Comparison of ENCODE assay signal across 8 mouse cellular contexts in the genomic region with DNA sequence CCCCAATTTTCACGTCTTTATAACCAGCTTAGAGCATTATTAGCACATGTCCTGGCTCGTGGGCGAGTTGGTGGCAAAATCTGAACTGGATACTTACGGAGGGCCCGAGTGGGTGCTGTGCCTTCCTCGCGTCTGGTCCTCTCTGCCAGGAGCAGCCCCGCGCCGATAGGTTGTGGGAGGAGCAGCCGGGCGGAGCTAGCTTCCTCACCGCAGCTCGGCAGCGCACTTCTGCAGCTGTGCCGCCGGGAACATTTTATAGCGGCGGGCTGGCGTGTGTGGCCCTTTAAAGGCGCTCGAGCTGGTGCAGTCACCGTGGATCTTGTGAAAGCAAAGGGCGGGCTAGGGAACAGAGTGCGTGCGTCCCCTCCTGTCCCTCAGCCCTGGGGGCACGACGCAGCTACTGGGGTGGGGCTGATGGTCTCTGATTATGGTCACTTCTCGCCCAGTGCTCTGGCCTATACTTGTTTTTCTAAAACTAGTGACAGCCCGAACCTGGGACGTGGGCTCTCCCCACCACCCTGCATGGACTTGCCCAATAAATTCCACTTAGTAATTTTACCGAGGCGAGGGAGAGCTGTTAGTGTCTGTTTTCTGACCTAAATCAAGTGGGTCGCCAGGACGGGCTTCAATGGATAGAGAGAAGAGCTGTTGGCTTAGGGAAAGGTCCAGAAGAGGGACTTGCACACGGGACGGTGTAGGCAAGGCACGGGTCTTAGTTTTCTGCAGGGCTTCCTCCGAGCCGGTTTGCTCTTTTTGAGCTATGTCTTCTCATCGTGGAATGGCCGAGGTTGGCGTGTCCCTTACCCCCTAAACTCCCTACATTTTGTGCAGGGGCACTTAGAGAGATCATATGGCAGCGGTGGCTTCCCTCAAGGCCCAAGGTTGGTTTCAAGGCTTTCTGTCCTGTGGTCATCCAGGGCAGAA. TPM values are rescaled to one million over a fixed set of nuclear protein-coding genes. Genes with fewer than 3 reads are reported as not detected.
DNase-seq lines count a peak whose midpoint lies in the region; ATAC-seq and TF ChIP-seq lines count a peak whose summit lies in the region.

Gene Cited1, minus strand, starts transcription at position 245 of the 924 bp plus-strand sequence.

- H3K4me1 ChIP-seq in ES-E14 (ENCODE audit: control insufficient read depth in 2 of 2, insufficient read depth in 2 of 2, low read length in 2 of 2, poor library complexity in 1 of 2), result no peaks in the 10 kb centered on the region
- no peaks in the 10 kb centered on the region for H3K4me1 ChIP-seq in forebrain, postnatal 0 days (ENCODE audit: insufficient read depth)
- no peaks in the 10 kb centered on the region for H3K4me1 ChIP-seq in lung, embryonic 15.5 days

- no peaks in the 10 kb centered on the region for H3K9me3 ChIP-seq in ES-E14 (ENCODE audit: control insufficient read depth, insufficient read depth, low read depth, low read length)
- no peaks in the 10 kb centered on the region for H3K9me3 ChIP-seq in forebrain, postnatal 0 days (ENCODE audit: low read length)
- no peaks in the 10 kb centered on the region for H3K9me3 ChIP-seq in lung, embryonic 15.5 days

- TF ChIP-seq CTCF in forebrain, postnatal 0 days (IDR thresholded peaks at IDR 0.05; ENCODE audit: low read depth), result no peak

- 29% methylated on average over 43 of the region's 44 CpGs for WGBS in forebrain, postnatal 0 days
- 6% methylated on average over 42 of the region's 44 CpGs for WGBS in lung, embryonic 15.5 days

- no peaks in the 10 kb centered on the region for H3K27me3 ChIP-seq in forebrain, postnatal 0 days (ENCODE audit: insufficient read depth, low read length)
- H3K27me3 ChIP-seq in lung, embryonic 15.5 days, result peaks cover 67% of the 10 kb centered on the region

- H3K4me3 ChIP-seq in ES-E14 (ENCODE audit: insufficient read depth in 1 of 2, low read depth in 1 of 2, low read length in 2 of 2, poor library complexity in 1 of 2, severe bottlenecking in 1 of 2), result peak within 1 kb of the TSS; percentile 70
- H3K4me3 ChIP-seq in forebrain, postnatal 0 days (ENCODE audit: low read depth, low read length), result peak within 1 kb of the TSS; percentile 46
- H3K4me3 ChIP-seq in lung, embryonic 15.5 days, result peak within 1 kb of the TSS; percentile 52

- peak; percentile 97 for ATAC-seq in forebrain, postnatal 0 days
- peak; percentile 78 to 84 for ATAC-seq in hematopoietic stem cell, adult 5-6 weeks (replicated peaks in 1 of 2; ENCODE audit: insufficient read depth in 1 of 2, low FRiP score in 2 of 2, low TSS enrichment in 1 of 2, low read depth in 1 of 2, poor library complexity in 2 of 2, severe bottlenecking in 2 of 2)
- ATAC-seq in lung, embryonic 15.5 days (ENCODE audit: borderline replicate concordance, extremely low read depth, low FRiP score, low TSS enrichment), result peak; percentile 88

- H3K9ac ChIP-seq in ES-E14 (ENCODE audit: insufficient read depth, low read depth, low read length, poor library complexity, severe bottlenecking), result peak within 1 kb of the TSS; percentile 64
- peak within 1 kb of the TSS; percentile 40 for H3K9ac ChIP-seq in forebrain, postnatal 0 days
- H3K9ac ChIP-seq in lung, embryonic 15.5 days, result peak within 1 kb of the TSS; percentile 24

- H3K36me3 ChIP-seq in ES-E14 (ENCODE audit: control insufficient read depth, insufficient read depth, low read length, poor library complexity, severe bottlenecking), result no peaks in the 10 kb centered on the region
- no peaks in the 10 kb centered on the region for H3K36me3 ChIP-seq in forebrain, postnatal 0 days (ENCODE audit: insufficient read depth)
- no peaks in the 10 kb centered on the region for H3K36me3 ChIP-seq in lung, embryonic 15.5 days

- in situ Hi-C loops in ES-E14 (cut with MboI; ENCODE audit: low sequenced_read_pairs in 2 of 2, unreplicated experiment in 2 of 2), result no loop called here

- DNase-seq in ES-E14 (ENCODE audit: low read depth, low spot score), result no peak
- DNase-seq in cerebellum, adult 11 months, result peak; percentile 29
- DNase-seq in forebrain, postnatal 0 days, result peak; percentile 81
- peak; percentile 54 for DNase-seq in layer of hippocampus, adult 9-11 months
- peak; percentile 73 for DNase-seq in ovary, postnatal 36 days (ENCODE audit: low spot score)
- peak; percentile 72 for DNase-seq in thymus, postnatal 4 days

- no peak within 1 kb of the TSS for H3K27ac ChIP-seq in ES-E14 (ENCODE audit: insufficient read depth, low read depth, low read length, poor library complexity, severe bottlenecking)
- no peak within 1 kb of the TSS for H3K27ac ChIP-seq in forebrain, postnatal 0 days (ENCODE audit: low read depth, low read length)
- no peak within 1 kb of the TSS; the same call in 1 of the 2 replicates for H3K27ac ChIP-seq in lung, embryonic 15.5 days

- peak within 1 kb of the TSS; percentile 89 for H3K4me2 ChIP-seq in forebrain, postnatal 0 days (ENCODE audit: low read depth)
- H3K4me2 ChIP-seq in lung, embryonic 15.5 days, result peak within 1 kb of the TSS; percentile 91

TF ChIP-seq in ES-E14, 5 proteins besides CTCF, POLR2A, EP300 and RAD21:
- no peak for TF ChIP-seq HCFC1 (IDR thresholded peaks at IDR 0.05; ENCODE audit: borderline replicate concordance, insufficient read depth, low read length)
- no peak for TF ChIP-seq MAFK (IDR thresholded peaks at IDR 0.05; ENCODE audit: insufficient read depth, low read depth, low read length)
- no peak for TF ChIP-seq CHD2 (IDR thresholded peaks at IDR 0.05; ENCODE audit: low read depth, low read length)
- no peak for TF ChIP-seq ZNF384 (IDR thresholded peaks at IDR 0.05; ENCODE audit: low read depth, low read length)
- no peak for TF ChIP-seq ZC3H11A (IDR thresholded peaks at IDR 0.05; ENCODE audit: borderline replicate concordance, low read depth, low read length)

RNA-seq across cellular contexts. Expression of gene Cited1, which starts in this region (rescaled TPM):
- total RNA-seq in ES-E14 (2012; rRNA removed), result 4.1 and 9.3 TPM in 2 replicates
- total RNA-seq in forebrain, postnatal 0 days (2014; rRNA removed), result 7.2 and 7.5 TPM in 2 replicates
- 7.1 and 9.5 TPM in 2 replicates for polyA plus RNA-seq in forebrain, postnatal 0 days (2015; fragmentation: Nextera tagmentation; extraction: Ambion mirVana)
- total RNA-seq in hematopoietic stem cell, adult 5-6 weeks (2017), result not detected in 2 replicates
- 18.5 and 20.4 TPM in 2 replicates for polyA plus RNA-seq in lung, embryonic 15.5 days (2015; fragmentation: Nextera tagmentation; extraction: Ambion mirVana)

Comparison
In these comparisons a context has a peak if more than half of its experiments do, and no peak if none do; other contexts are left out.
1. Peak in ATAC-seq in hematopoietic stem cell, adult 5-6 weeks; RNA of the gene not detected or under 1 TPM.